Mouse (Mus musculus): ENCODE results near the gene Zmynd15. TPM values are rescaled to one million over a fixed set of nuclear protein-coding genes. Genes with fewer than 3 reads are reported as not detected.
A peak's percentile ranks its signal among the peaks of the same experiment; 100 is the strongest.

Zmynd15 gene
- total RNA-seq, 2 experiments from 2014 or later, result 0.96 to 1.1 TPM

DNA sequence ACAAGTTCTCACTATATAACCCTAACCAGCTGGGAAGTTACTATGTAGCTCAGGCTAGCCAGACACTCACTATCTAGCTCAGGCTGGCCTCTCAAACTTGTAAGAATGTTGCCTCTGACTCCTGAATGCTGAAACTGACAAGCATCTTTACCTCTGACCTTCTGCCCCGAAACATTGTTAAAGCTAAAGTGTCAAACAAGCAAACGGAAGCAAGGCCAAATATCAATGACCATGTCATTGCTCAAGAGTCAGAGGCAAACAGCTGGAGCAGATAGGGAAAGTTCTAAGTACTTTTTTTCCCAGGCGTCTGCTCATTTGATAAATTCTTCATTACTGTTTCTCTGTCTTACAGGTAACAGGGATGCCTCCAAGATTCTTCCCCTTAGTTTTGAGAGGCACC, 42.8 kb downstream of the Zmynd15 start:
- no peak for DNase-seq (ENCODE audit: low spot score in 2 of 2)

DNA sequence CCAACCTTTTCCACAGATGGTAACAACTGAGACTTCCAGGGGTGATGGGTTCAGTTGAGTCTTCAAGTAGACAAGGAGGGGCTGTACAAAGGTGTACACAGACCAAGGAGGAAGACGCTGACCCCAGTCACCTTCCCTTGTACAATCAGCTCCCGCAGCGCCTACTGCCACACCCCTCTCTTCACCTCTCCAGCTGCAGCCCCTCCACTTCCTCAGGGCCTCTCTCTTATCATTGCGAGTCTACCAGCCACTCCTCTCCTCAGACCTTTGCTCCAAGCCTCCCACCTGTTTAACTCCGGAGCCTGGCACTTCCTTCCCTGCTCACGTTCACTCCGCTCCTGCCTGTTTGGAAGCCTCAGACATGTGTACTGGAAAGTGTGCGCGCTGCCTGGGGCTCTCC, 45.7 kb downstream of the Zmynd15 start, which contains the start of gene Tm4sf5:
Gene Tm4sf5, plus strand, starts transcription at position 275 of the 400 bp plus-strand sequence.
- no peak for DNase-seq (ENCODE audit: low spot score in 2 of 2)

DNA sequence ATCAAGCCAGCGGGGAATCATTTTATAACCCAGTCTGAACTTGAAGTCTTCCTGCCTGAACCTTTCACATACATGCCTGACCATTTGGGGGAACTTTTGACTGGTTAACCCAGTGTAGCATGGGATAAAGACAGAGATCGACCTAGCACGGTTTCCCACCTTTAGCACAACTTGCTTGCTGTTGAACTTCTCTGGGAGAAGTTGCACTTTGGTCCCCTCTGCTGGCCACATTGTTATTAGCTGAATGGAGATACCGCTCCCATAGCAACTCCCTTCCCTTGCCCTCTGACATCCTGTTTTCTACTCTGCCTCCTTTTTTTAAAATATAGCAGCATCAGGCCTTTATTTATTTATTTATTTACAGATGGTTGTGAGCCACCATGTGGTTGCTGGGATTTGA, 47.2 kb downstream of the Zmynd15 start:
- peak; percentile 70 to 77 for DNase-seq (ENCODE audit: low spot score in 2 of 2)

DNA sequence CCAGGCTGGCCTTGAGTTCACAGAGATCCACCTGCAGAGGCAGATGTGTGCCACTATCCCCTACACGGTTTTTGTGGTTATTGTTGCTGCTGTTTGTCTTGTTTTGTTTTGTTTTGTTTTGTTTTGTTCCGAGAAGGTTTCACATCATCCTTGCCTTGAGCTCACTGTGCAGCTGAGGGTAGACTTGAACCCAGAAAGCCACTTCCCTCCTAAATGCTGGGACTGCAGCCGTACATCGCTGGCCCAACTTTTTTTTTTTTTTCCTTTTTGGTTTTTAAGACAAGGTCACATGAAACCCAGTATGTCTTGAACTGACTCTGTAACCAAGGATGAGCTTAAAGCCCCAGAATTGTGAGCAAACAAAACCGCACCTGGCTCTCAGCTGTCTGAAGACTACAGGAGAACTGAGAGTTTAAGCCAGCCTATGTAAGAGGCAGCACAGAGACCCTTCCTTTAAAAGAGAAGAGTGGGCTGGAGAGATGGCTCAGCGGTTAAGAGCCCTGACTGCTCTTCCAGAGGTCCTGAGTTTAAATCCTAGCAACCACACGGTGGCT, 47.8 kb downstream of the Zmynd15 start:
- DNase-seq (ENCODE audit: low spot score in 2 of 2), result no peak

DNA sequence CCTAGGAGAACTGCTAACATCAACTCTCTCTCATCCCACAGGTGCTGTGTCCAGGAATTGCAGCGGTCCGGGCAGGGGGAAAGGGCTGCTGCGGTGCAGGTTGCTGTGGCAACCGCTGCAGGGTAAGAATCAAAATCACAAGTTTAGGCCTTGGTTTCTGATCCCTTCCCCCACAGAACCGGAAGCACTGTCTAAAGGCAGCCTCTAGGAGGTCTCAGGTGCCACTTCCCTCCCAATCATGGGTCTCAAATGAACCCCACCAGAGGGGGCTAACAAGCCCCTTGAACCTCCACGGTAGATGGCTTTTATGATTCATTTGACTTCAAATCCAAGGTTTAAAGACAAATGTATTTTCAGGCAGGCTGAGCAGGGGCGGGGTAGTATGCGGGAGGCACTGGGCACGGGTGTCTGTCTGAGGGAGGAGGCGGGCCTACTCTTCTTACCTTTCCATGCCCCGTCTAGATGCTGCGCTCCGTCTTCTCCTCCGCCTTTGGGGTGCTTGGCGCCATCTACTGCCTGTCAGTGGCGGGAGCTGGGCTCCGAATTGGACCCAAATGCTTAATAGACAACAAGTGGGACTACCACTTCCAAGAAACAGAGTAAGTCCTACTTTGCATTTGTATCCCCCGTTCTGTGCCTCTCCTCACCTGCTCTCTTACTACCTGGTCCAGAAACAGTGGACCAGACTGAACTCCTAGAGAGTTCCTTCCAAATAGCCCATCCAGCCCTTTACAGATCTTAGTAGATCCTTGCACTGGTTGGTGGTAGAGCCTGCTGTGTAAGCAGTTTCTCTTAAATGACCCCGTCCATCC, 50.7 kb downstream of the Zmynd15 start:
- peak; percentile 35 to 50 for DNase-seq (ENCODE audit: low spot score in 2 of 2)

DNA sequence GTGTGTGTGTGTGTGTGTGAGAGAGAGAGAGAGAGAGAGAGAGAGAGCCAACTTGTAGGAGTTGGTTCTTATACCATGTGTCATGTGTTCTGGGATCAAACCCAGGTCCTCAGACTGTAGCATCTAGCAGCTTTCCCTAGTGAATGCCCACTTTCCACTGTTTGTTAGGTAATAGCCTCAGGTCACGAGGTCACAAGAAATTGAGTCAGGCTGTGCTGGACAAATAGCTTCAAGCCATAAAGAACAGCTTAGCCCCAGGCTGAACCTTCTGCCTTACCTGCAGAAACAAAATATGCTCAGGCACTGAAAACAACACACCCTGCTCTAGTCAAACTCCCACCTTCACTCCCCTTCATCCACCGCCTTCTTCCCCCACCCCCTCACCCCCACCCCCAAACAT, 52.0 kb downstream of the Zmynd15 start:
- no peak for DNase-seq (ENCODE audit: low spot score in 2 of 2)

DNA sequence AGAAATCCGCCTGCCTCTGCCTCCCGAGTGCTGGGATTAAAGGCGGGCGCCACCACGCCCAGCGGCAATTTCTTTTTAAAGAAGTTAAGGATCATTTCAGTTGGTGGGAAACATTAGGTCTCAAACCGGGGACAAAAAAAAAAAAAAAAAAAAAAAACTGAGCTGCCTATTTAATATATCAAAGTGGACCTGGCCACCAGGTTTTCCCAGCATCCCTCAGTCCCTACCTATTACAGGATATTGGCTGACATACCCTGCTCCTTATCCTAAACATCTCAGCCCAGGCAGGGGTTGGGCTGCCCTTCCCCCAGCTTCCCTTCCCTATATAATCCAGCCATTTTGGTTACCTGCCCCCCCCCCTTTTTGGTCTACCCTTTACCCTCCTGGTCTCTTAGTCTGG, 52.6 kb downstream of the Zmynd15 start:
- DNase-seq (ENCODE audit: low spot score in 2 of 2), result no peak

DNA sequence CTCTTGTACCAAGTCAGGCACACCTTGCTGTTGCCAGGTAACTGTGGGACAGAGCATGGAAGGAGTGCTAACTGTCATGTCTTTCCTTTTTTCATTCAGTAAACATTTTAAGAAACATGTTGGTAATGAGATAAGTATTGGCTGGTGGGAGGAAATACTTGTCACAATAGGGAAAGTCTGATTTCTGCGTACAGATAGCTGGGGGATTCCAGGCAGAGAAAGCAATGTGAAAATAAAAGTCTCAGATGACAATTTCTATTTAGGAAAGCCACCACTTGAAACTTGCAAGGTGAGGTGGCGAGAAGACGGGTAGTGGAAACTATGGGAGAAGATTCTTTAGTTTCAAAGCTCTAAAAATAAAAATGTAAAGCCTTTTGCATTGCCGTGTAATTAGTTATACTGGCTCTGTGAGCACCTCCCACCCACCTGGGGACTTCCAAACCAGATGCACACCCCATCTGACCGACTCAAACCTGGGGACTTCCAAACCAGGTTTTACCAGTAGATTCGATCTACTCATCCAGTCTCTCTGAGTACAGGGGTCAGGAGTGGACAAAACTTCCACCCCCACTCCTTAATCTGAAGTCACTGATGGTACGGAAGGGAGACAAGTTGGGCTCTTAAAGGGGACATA, 53.6 kb downstream of the Zmynd15 start:
- no peak for DNase-seq (ENCODE audit: low spot score in 2 of 2)

DNA sequence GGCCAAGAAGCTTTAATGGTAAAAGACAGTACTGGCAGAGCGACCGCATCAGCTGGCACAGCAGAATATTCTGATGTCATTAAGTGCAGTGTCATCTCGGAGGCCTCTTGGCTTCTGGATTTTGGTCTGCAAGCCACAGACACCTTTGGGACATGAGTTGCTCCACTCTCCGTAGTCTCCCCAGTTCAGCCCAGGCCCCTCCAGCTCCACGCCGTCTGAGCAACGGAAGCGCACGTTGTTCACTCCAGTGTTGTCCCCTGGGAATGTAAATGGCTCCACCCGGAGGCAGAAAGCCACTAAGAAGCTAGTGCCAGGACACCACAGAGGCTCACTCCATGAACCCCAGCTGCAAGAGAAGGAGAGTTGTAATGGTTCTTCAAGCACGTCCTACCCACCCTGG, 54.3 kb downstream of the Zmynd15 start:
- no peak for DNase-seq (ENCODE audit: low spot score in 2 of 2)

DNA sequence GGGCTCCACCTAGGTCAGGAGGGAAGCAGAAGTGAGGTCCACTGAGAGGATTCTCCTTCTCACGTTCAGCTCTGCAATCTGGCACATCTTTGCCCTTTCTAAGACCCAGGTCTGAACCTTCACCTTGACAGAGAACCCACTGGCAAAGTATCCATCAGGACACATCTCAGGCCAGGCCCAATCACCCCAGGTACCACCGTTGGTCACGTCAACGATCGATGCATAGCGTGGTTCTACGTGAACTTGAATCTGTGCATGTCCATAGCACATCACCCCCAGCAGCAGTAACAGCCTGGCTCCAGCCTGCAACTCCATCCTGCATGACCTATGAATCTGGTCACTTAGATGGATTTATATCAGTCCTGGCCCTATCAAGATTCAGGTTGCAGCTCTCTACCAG, 55.1 kb downstream of the Zmynd15 start, which contains the start of gene Vmo1:
Gene Vmo1, minus strand, starts transcription at position 329 of the 400 bp plus-strand sequence.
- DNase-seq (ENCODE audit: low spot score in 2 of 2), result no peak

Small RNA genes within 50 kb of the gene (microRNA-seq; reads per million reads assigned to microRNA genes)
- 3.8 to 5.3 reads per million in 2 experiments for gene Mir7115

Other genes with a start within 250 kb of the Zmynd15 start
- 10 to 100 TPM; 32.8 to 39.6 TPM for gene Slc16a11, start 246.7 kb upstream of the Zmynd15 start, total RNA-seq (2021)
- gene Slc16a13, start 238.4 kb upstream of the Zmynd15 start, total RNA-seq (2021), result 10 to 100 TPM in 1 of 2 experiments, 1 to 10 TPM in 1; 9.2 to 12.1 TPM
- gene Bcl6b, start 229.6 kb upstream of the Zmynd15 start, total RNA-seq (2021), result 1 to 10 TPM; 4.3 to 7.4 TPM
- gene 0610010K14Rik, start 221.5 kb upstream of the Zmynd15 start, total RNA-seq (2021), result 10 to 100 TPM; 44.8 to 55.3 TPM
- 1 to 10 TPM; 6.6 to 8.7 TPM for gene Gm21988, start 219.6 kb upstream of the Zmynd15 start, total RNA-seq (2021)
- 100 to 1,000 TPM; 306 to 350 TPM for gene Rnasek, start 219.6 kb upstream of the Zmynd15 start, total RNA-seq (2021)
- under 1 TPM; 0.45 to 0.69 TPM for gene Alox12, start 204.1 kb upstream of the Zmynd15 start, total RNA-seq (2021)
- not detected for gene Alox12e, start 136.8 kb upstream of the Zmynd15 start, total RNA-seq (2021)
- not detected for gene Alox15, start 107.4 kb upstream of the Zmynd15 start, total RNA-seq (2021)
- gene Pelp1, start 49.4 kb upstream of the Zmynd15 start, total RNA-seq (2021), result 10 to 100 TPM; 41.3 to 46.8 TPM
- gene Arrb2, start 26.8 kb upstream of the Zmynd15 start, total RNA-seq (2021), result 10 to 100 TPM; 92.5 to 96.0 TPM
- 10 to 100 TPM; 20.5 TPM for gene Med11, start 7.5 kb upstream of the Zmynd15 start, total RNA-seq (2021)
- gene Cxcl16, start 551 bp downstream of the Zmynd15 start, total RNA-seq (2021), result under 1 TPM; 0.42 to 0.69 TPM
- gene Tm4sf5, start 45.8 kb downstream of the Zmynd15 start, total RNA-seq (2021), result not detected
- gene Vmo1, start 55.2 kb downstream of the Zmynd15 start, total RNA-seq (2021), result not detected
- gene Gltpd2, start 59.8 kb downstream of the Zmynd15 start, total RNA-seq (2021), result not detected
- gene Psmb6, start 65.9 kb downstream of the Zmynd15 start, total RNA-seq (2021), result 100 to 1,000 TPM; 221 to 229 TPM
- gene Gm40193, start 73.5 kb downstream of the Zmynd15 start, total RNA-seq (2021), result not detected
- 10 to 100 TPM; 25.0 to 25.6 TPM for gene Pld2, start 80.6 kb downstream of the Zmynd15 start, total RNA-seq (2021)
- gene Mink1, start 103.4 kb downstream of the Zmynd15 start, total RNA-seq (2021), result 100 to 1,000 TPM; 208 to 249 TPM
- 1 to 10 TPM in 1 of 2 experiments, not detected in 1; 1.1 TPM for gene 4930544D05Rik, start 156.4 kb downstream of the Zmynd15 start, total RNA-seq (2021)
- under 1 TPM in 1 of 2 experiments, not detected in 1; 0.94 TPM for gene Chrne, start 159.8 kb downstream of the Zmynd15 start, total RNA-seq (2021)
- gene Gp1ba, start 179.7 kb downstream of the Zmynd15 start, total RNA-seq (2021), result not detected
- 10 to 100 TPM; 60.3 to 61.5 TPM for gene Rnf167, start 187.8 kb downstream of the Zmynd15 start, total RNA-seq (2021)
- gene Slc25a11, start 188.0 kb downstream of the Zmynd15 start, total RNA-seq (2021), result 100 to 1,000 TPM; 117 to 125 TPM
- gene Pfn1, start 195.2 kb downstream of the Zmynd15 start, total RNA-seq (2021), result 100 to 1,000 TPM; 364 to 371 TPM
- gene Eno3, start 197.8 kb downstream of the Zmynd15 start, total RNA-seq (2021), result 10 to 100 TPM in 1 of 2 experiments, 1 to 10 TPM in 1; 5.1 to 10.5 TPM
- 10 to 100 TPM; 52.8 to 53.9 TPM for gene Spag7, start 210.0 kb downstream of the Zmynd15 start, total RNA-seq (2021)
- 100 to 1,000 TPM; 183 to 189 TPM for gene Camta2, start 228.7 kb downstream of the Zmynd15 start, total RNA-seq (2021)
- 1 to 10 TPM; 1.4 to 1.8 TPM for gene Inca1, start 240.7 kb downstream of the Zmynd15 start, total RNA-seq (2021)
- gene Kif1c, start 241.1 kb downstream of the Zmynd15 start, total RNA-seq (2021), result 10 to 100 TPM; 55.9 to 59.9 TPM

Data from layer of hippocampus, postnatal 10 days (tissue).